Mouse (Mus musculus): Measurements from ENCODE around the gene Rnf208.

- peak; percentile 14; the same call in 1 of the 2 replicates for TF ChIP-seq CTCF (IDR thresholded peaks at IDR 0.05; ENCODE audit: low read depth, low read length)
- TF ChIP-seq TAL1 (conservative IDR thresholded peaks at IDR 0.05; ENCODE audit: low read depth, low read length) = no peak
- no peak for TF ChIP-seq GATA1 (IDR thresholded peaks at IDR 0.05; ENCODE audit: borderline replicate concordance, low read length)
These were observed 10.3 kb downstream of the Rnf208 start for GRCm38 (mm10) chr2:25252331-25252730.

Data from G1E (cell line).